Mouse (Mus musculus): ENCODE measurements around the gene Cnot9. TPM values are rescaled to one million over a fixed set of nuclear protein-coding genes. Genes with fewer than 3 reads are reported as not detected.

Cnot9 gene
- total RNA-seq, 2 experiments from 2014 or later: 66.7 to 76.6 TPM

Other genes starting within 250 kb of the Cnot9 start
- gene Gpbar1, start 227.5 kb upstream of the Cnot9 start, total RNA-seq (2014; fragmentation: Nextera tagmentation): not detected in 2 replicates
- not detected in 2 replicates for gene Gpbar1, start 227.5 kb upstream of the Cnot9 start, total RNA-seq (2017)
- 100 and 106 TPM in 2 replicates for gene Aamp, start 221.3 kb upstream of the Cnot9 start, total RNA-seq (2014; fragmentation: Nextera tagmentation)
- 98.8 and 140 TPM in 2 replicates for gene Aamp, start 221.3 kb upstream of the Cnot9 start, total RNA-seq (2017)
- gene Pnkd, start 221.1 kb upstream of the Cnot9 start, total RNA-seq (2014; fragmentation: Nextera tagmentation): 28.7 and 49.8 TPM in 2 replicates
- 9.0 and 14.1 TPM in 2 replicates for gene Pnkd, start 221.1 kb upstream of the Cnot9 start, total RNA-seq (2017)
- 21.9 and 24.6 TPM in 2 replicates for gene Tmbim1, start 200.4 kb upstream of the Cnot9 start, total RNA-seq (2014; fragmentation: Nextera tagmentation)
- 13.8 and 15.0 TPM in 2 replicates for gene Tmbim1, start 200.4 kb upstream of the Cnot9 start, total RNA-seq (2017)
- gene Catip, start 143.9 kb upstream of the Cnot9 start, total RNA-seq (2014; fragmentation: Nextera tagmentation): 1.9 TPM in 1 of 2 replicates, not detected in the other
- gene Catip, start 143.9 kb upstream of the Cnot9 start, total RNA-seq (2017): not detected in 2 replicates
- gene Slc11a1, start 130.9 kb upstream of the Cnot9 start, total RNA-seq (2014; fragmentation: Nextera tagmentation): 0.38 and 0.49 TPM in 2 replicates
- gene Slc11a1, start 130.9 kb upstream of the Cnot9 start, total RNA-seq (2017): 0.26 and 0.69 TPM in 2 replicates
- gene Ctdsp1, start 114.5 kb upstream of the Cnot9 start, total RNA-seq (2014; fragmentation: Nextera tagmentation): 81.8 and 98.1 TPM in 2 replicates
- 27.7 and 33.9 TPM in 2 replicates for gene Ctdsp1, start 114.5 kb upstream of the Cnot9 start, total RNA-seq (2017)
- gene Vil1, start 96.7 kb upstream of the Cnot9 start, total RNA-seq (2014; fragmentation: Nextera tagmentation): 0.09 TPM in 1 of 2 replicates, not detected in the other
- not detected in 2 replicates for gene Vil1, start 96.7 kb upstream of the Cnot9 start, total RNA-seq (2017)
- not detected in 2 replicates for gene Plcd4, start 36.8 kb downstream of the Cnot9 start, total RNA-seq (2014; fragmentation: Nextera tagmentation)
- 0.05 TPM in 1 of 2 replicates, not detected in the other for gene Plcd4, start 36.8 kb downstream of the Cnot9 start, total RNA-seq (2017)
- gene Usp37, start 38.2 kb downstream of the Cnot9 start, total RNA-seq (2014; fragmentation: Nextera tagmentation): 26.4 and 54.1 TPM in 2 replicates
- 37.1 and 37.4 TPM in 2 replicates for gene Usp37, start 38.2 kb downstream of the Cnot9 start, total RNA-seq (2017)
- gene Zfp142, start 82.2 kb downstream of the Cnot9 start, total RNA-seq (2014; fragmentation: Nextera tagmentation): 16.3 and 17.1 TPM in 2 replicates
- gene Zfp142, start 82.2 kb downstream of the Cnot9 start, total RNA-seq (2017): 9.5 and 10.0 TPM in 2 replicates
- 29.0 and 30.3 TPM in 2 replicates for gene Bcs1l, start 82.2 kb downstream of the Cnot9 start, total RNA-seq (2014; fragmentation: Nextera tagmentation)
- 20.0 and 28.8 TPM in 2 replicates for gene Bcs1l, start 82.2 kb downstream of the Cnot9 start, total RNA-seq (2017)
- gene Rnf25, start 95.3 kb downstream of the Cnot9 start, total RNA-seq (2014; fragmentation: Nextera tagmentation): 20.8 and 34.3 TPM in 2 replicates
- gene Rnf25, start 95.3 kb downstream of the Cnot9 start, total RNA-seq (2017): 17.5 and 28.2 TPM in 2 replicates
- gene Stk36, start 95.4 kb downstream of the Cnot9 start, total RNA-seq (2014; fragmentation: Nextera tagmentation): 0.26 TPM in 1 of 2 replicates, not detected in the other
- gene Stk36, start 95.4 kb downstream of the Cnot9 start, total RNA-seq (2017): not detected in 2 replicates
- gene Ttll4, start 155.7 kb downstream of the Cnot9 start, total RNA-seq (2014; fragmentation: Nextera tagmentation): 18.2 and 29.1 TPM in 2 replicates
- 18.4 and 21.5 TPM in 2 replicates for gene Ttll4, start 155.7 kb downstream of the Cnot9 start, total RNA-seq (2017)
- 10.1 and 13.1 TPM in 2 replicates for gene Cyp27a1, start 207.5 kb downstream of the Cnot9 start, total RNA-seq (2014; fragmentation: Nextera tagmentation)
- 5.8 and 6.9 TPM in 2 replicates for gene Cyp27a1, start 207.5 kb downstream of the Cnot9 start, total RNA-seq (2017)
- not detected in 2 replicates for gene Prkag3, start 243.2 kb downstream of the Cnot9 start, total RNA-seq (2014; fragmentation: Nextera tagmentation)
- gene Prkag3, start 243.2 kb downstream of the Cnot9 start, total RNA-seq (2017): not detected in 2 replicates

All from granulocyte monocyte progenitor cell, adult 5-6 weeks (primary cell).